Mouse (Mus musculus): ENCODE measurements around the gene Ap1m2.

GRCm38 (mm10) chr9:21275727-21276126 lies 36.4 kb downstream of the Ap1m2 start:
- no peak for TF ChIP-seq CTCF (IDR thresholded peaks at IDR 0.05)
- TF ChIP-seq POLR2A (IDR thresholded peaks at IDR 0.05; ENCODE audit: insufficient read depth, low read depth, low read length): no peak
- TF ChIP-seq EP300 (IDR thresholded peaks at IDR 0.05; ENCODE audit: insufficient read depth, low read depth, low read length): no peak

Data from heart, adult 2 months (tissue).